Mouse (Mus musculus) CD4-positive naive resting alpha-beta T cell, adult 76 days (primary cell): Measurements from ENCODE around the gene Elob. TPM values are rescaled to one million over a fixed set of nuclear protein-coding genes. Genes with fewer than 3 reads are reported as not detected.

Experiments
- total RNA-seq: library from RNA; stranded (reverse); gene quantifications from one replicate; pipeline ENCODE4 v1.2.4, GENCODE M21; 2023

Elob gene
- 130 TPM for total RNA-seq

DNA sequence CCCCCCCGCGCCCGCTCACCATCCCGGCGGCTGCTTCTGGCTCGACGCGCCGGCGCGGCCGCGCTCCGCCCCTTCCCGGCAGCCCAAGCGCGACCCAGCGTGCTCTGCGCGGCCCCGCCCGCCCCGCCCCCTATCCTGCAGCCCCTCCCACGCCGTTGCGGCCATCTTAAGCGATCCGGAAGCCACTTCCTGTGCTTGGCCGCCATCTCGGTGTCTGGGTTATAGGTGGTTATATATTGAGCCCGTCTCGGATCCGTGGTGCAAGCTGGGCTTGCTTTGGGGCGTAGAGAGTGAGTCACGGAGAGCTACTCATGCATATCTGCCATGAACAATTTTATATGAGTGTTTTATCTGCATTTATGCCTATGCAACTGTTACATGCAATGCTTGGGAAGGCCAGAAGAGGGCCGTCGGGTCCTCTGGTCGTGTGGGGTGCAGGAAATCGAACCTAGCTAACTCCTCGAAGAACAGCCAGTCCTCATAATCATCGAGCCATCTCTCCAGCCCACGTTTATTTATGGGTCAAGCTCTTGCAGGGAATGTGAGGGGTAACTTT lies at the start of gene Elob:
Elob (minus strand) TSS at position 73 of the 556 bp plus-strand sequence.

DNA sequence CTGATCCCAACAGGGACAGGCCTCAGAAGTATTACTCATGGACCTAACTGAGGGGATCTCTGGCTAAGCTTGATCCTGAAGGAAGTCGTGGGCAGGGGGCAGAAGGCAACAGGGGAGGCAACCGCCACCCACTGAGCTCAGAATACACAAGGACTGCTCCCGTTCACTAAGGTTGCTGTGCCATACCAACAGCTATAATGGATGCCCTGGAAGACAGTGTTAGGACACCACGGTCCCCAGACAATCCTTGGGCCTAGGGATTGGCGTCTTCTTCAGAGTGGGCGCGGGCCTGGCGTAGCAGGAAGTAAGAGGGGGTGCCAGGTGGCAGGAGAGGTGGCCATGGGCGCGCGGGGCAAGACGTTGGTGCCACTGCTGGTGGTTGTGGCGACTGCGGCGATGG lies 38.8 kb upstream of the Elob start, which contains the start of gene Prss21:
Prss21 (plus strand) TSS at position 301 of the 400 bp plus-strand sequence.

DNA sequence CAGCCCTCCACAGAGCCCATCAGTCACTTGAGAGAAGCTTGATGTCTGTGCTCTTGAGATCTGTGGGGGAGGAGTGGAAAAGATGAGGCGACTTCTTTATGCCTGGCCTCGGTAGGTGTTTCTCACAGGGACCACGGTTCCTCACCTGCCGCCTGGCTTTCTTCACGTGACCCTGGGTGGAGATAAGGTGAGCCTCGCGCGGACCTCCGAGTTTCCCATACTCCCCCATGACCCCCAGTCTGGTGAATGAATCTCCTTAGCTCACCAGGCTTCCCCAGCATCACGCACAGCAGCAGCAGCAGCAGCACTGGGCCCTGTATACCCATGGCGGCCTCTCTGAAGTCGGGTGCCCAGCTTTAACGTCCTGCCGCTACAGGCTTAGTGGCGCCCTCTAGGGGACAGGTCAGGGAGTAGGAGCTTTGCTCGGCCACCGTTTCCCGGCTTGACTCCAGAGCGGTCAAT lies 14.9 kb upstream of the Elob start, which contains the start of the genes Prss32 and Prss41:
Prss32 (plus strand) TSS at position 44 of the 462 bp plus-strand sequence.
Prss41 (minus strand) TSS at position 361 of the 462 bp plus-strand sequence.

DNA sequence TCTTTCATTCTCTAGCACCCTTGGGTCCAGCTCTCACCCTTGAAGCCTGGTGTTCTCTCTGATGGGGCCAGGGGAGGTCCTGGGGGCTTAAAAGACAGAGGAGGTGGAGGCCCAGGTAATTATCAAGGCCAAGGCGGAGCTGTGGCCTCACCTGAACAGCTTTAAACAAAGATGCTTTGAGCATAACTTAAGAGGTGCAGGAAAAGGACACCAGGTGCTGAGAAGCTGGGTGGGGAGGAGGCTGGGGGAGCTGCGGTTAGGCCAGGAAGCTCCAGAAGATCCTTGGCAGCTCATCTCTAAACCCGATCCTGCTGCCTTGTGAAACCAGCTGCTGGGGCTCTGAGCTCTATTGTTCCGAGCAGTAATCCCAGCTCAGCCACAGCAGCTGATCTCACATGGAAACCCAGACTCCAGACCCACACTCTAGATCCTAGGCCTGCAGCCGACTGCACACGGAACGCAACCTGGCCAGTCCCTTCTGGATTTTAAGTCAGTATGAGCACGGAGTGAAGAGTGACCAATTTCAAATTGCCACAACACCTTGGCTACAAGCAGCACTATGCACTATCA lies 7.2 kb upstream of the Elob start, which contains the start of gene Prss33:
Prss33 (minus strand) TSS at position 51 of the 570 bp plus-strand sequence.

DNA sequence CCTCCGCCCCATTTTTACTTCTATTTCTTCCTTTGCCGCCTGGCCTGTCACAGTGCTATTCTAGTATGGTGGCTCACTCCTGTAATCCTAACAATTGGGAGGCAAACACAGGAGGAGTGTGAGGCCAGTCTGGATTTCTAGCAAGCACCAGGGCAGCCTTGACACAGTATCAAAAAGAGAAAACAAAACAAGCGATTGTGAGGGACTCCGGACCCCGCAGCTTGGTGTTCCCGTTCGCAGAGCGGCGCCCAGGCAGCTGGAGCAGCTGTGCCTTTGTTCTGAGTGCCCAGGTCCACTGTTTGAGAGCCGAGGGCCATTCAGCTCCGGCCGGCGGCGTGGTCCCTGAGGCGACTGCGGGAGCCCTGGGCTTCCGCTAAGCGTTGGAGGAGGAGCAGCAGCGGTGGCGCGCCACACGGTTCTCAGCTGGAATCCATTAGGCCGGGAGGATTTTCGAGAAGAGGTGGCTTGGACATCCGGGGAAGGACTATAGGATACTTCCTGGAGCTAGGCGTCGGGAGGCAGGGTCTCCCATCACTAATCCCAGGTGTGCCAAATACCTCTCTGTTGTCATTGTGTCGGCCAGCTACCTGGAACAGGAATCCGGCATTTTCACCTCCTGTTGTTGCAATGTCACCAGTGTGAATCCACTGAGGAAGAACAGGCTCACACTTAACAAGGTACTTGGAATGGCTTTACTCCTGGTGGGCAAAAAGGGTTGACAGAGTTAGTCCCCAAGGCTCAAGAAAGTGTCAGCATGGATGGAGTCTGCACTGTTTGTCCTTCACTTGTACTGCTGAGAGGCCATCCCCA lies 38.5 kb downstream of the Elob start, which contains the start of gene Srrm2:
Srrm2 (plus strand) TSS at position 264 of the 810 bp plus-strand sequence.

DNA sequence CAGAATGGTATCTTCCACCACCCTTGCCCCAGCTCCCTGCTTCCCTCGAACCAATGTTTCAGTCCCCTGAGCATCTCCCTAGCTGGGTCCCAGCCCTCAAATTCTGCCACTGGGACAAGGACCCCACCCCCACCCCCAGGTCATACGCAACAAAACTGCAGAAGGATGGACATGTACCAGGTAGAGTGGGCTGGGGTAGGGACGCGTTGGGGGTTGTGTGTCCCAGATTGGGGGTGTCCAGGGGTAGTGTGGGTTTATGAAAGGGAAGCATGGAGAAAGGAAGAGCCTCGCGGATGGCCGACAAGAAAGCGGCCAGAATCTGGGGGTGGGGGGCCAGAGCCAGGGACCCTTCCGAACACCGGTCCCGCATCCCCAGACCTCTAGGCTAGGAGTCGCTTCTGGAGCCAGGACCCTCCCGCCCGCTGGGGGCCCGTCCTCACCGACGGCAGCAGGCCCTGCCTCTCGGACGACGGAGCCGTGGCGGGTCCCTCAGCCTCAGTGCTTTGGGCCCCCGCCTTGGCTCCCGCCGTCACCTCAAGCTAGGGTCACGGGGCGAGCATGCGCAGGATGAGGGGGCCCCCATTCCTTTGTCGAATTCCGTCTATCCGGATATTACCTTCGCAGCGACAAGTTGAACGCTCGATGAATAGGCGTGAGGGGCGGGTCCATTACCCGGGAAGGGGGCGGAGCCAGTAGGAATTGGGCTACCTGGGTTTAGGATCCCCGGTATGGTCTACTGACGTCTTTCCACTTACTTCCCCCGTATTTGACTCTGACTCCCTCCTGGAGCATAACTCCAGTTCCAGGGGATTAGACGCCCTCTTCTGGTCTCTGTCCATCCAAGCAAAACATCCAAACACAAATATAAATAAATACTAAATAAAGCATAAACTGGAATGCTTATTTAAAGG lies 43.1 kb downstream of the Elob start, which contains the start of gene Flywch2:
Flywch2 (minus strand) TSS at position 521 of the 911 bp plus-strand sequence.

Other genes with a start within 250 kb of the Elob start
- gene Zfp13, start 229.6 kb downstream of the Elob start, total RNA-seq = not detected
- not detected for gene Zscan10, start 228.3 kb downstream of the Elob start, total RNA-seq
- gene Mmp25, start 183.9 kb downstream of the Elob start, total RNA-seq = 0.38 TPM
- gene Bicdl2, start 168.6 kb downstream of the Elob start, total RNA-seq = 0.35 TPM
- 42.8 TPM for gene Hcfc1r1, start 155.5 kb downstream of the Elob start, total RNA-seq
- gene Thoc6, start 155.3 kb downstream of the Elob start, total RNA-seq = 22.1 TPM
- gene Tnfrsf12a, start 151.7 kb downstream of the Elob start, total RNA-seq = 71.7 TPM
- not detected for gene Cldn6, start 149.9 kb downstream of the Elob start, total RNA-seq
- gene Cldn9, start 145.1 kb downstream of the Elob start, total RNA-seq = not detected
- gene 1520401A03Rik, start 106.4 kb downstream of the Elob start, total RNA-seq = not detected
- 37.1 TPM for gene Pkmyt1, start 102.8 kb downstream of the Elob start, total RNA-seq
- gene Paqr4, start 88.3 kb downstream of the Elob start, total RNA-seq = 2.0 TPM
- 0.62 TPM for gene Kremen2, start 83.3 kb downstream of the Elob start, total RNA-seq
- gene Flywch1, start 57.5 kb downstream of the Elob start, total RNA-seq = 18.9 TPM
- gene Flywch2, start 43.1 kb downstream of the Elob start, total RNA-seq = not detected
- gene Srrm2, start 38.6 kb downstream of the Elob start, total RNA-seq = 1,551 TPM
- not detected for gene Prss33, start 6.9 kb upstream of the Elob start, total RNA-seq
- gene Prss32, start 14.7 kb upstream of the Elob start, total RNA-seq = not detected
- 0.91 TPM for gene Prss41, start 15.0 kb upstream of the Elob start, total RNA-seq
- gene Prss21, start 38.9 kb upstream of the Elob start, total RNA-seq = not detected
- gene Dcpp1, start 51.7 kb upstream of the Elob start, total RNA-seq = not detected
- not detected for gene Dcpp2, start 51.7 kb upstream of the Elob start, total RNA-seq
- gene Dcpp3, start 88.3 kb upstream of the Elob start, total RNA-seq = not detected
- gene Sbp, start 112.5 kb upstream of the Elob start, total RNA-seq = not detected
- not detected for gene Sbpl, start 126.1 kb upstream of the Elob start, total RNA-seq
- 0.50 TPM for gene Prss30, start 151.4 kb upstream of the Elob start, total RNA-seq
- not detected for gene Prss22, start 169.0 kb upstream of the Elob start, total RNA-seq
- not detected for gene Prss27, start 209.0 kb upstream of the Elob start, total RNA-seq
- 25.6 TPM for gene Kctd5, start 244.3 kb upstream of the Elob start, total RNA-seq